In the genomic region with DNA sequence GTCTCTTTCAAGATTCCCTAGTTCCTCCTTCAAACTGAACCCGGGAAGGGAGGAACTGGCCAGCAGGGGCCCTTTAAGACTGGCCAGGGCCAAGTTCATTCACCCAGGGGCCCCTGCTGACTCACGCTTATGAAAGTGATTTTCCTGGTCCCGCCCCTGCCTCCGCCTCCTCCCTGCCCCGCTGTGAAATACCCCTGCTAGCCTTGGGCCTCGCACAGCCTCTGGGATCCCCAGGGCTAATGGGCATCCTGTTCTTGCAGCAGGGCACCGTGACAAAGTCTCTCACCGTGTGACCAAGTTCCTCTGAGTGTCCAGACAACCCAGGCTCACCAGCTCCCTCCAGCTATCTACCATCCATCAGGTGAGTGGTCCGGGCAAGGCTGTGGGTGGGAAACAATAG, we compare ENCODE assay signal across 8 mouse cellular contexts. TPM values are rescaled to one million over a fixed set of nuclear protein-coding genes. Genes with fewer than 3 reads are reported as not detected.
DNase-seq lines count a peak whose midpoint lies in the region; ATAC-seq and TF ChIP-seq lines count a peak whose summit lies in the region.

No protein-coding gene starts in this region.

- POLR2A ChIA-PET in Patski (lab: Charles Lee) = interaction anchor here (0.7 to 2.2 kb wide), 5 partner anchors 8 to 24 kb away, joined by 3 to 14 read pairs (median 4); no protein-coding TSS in a partner anchor

- H3K9ac ChIP-seq in liver, embryonic 14.5 days (replicated peaks) = no peak overlapping the region

- TF ChIP-seq POLR2A in embryonic fibroblast, embryonic 13.5 days (IDR thresholded peaks at IDR 0.05; ENCODE audit: low read depth, low read length) = peak; percentile 100

- H3K36me3 ChIP-seq in liver, embryonic 14.5 days (replicated peaks; ENCODE audit: control insufficient read depth, insufficient read depth, low read depth) = no peaks in the 10 kb centered on the region

- no peaks in the 10 kb centered on the region for H3K27me3 ChIP-seq in Patski
- H3K27me3 ChIP-seq in liver, embryonic 14.5 days (ENCODE audit: control insufficient read depth, insufficient read depth, low read length) = no peaks in the 10 kb centered on the region

- TF ChIP-seq EP300 in liver, embryonic 14.5 days (IDR thresholded peaks at IDR 0.05; ENCODE audit: low read depth) = no peak

- H3K4me3 ChIP-seq in embryonic fibroblast, embryonic 13.5 days (ENCODE audit: insufficient read depth, low read length) = peak overlapping the region; percentile 32
- H3K4me3 ChIP-seq in liver, embryonic 14.5 days (ENCODE audit: insufficient read depth in 1 of 2, low read depth in 2 of 2, low read length in 2 of 2) = peak overlapping the region; percentile 50 to 58

- H3K27ac ChIP-seq in embryonic fibroblast, embryonic 13.5 days (ENCODE audit: insufficient read depth, low read length) = no peak overlapping the region
- no peak overlapping the region for H3K27ac ChIP-seq in liver, embryonic 14.5 days

- no peaks in the 10 kb centered on the region for H3K9me3 ChIP-seq in liver, embryonic 14.5 days (ENCODE audit: control insufficient read depth, low read length)

- no peak for TF ChIP-seq CTCF in Patski (IDR thresholded peaks at IDR 0.05)
- no peak for TF ChIP-seq CTCF in embryonic fibroblast, embryonic 13.5 days (IDR thresholded peaks at IDR 0.05; ENCODE audit: borderline replicate concordance, insufficient read depth, low read length)
- no peak for TF ChIP-seq CTCF in liver, embryonic 14.5 days (IDR thresholded peaks at IDR 0.05; ENCODE audit: low read depth)

- peak overlapping the region; percentile 42; the same call in 1 of the 2 replicates for H3K4me2 ChIP-seq in liver, embryonic 14.5 days (ENCODE audit: low read depth)

- DNase-seq in Patski (ENCODE audit: low read depth, low spot score) = peak; percentile 58
- DNase-seq in induced T-regulatory cell, adult 2 months (ENCODE audit: low read depth) = peak; percentile 62
- no peak for DNase-seq in liver, embryonic 14.5 days (ENCODE audit: low read depth in 3 of 3, low spot score in 3 of 3)
- DNase-seq in spleen, adult 18-20 months = peak; percentile 58 to 63
- no peak for DNase-seq in thymus, postnatal 4 days
- DNase-seq in embryo, embryonic 10.5 days (ENCODE audit: low spot score) = no peak
- DNase-seq in thymus, postnatal 10 days (ENCODE audit: low spot score in 2 of 2) = no peak

- H3K4me1 ChIP-seq in embryonic fibroblast, embryonic 13.5 days (ENCODE audit: control insufficient read depth, insufficient read depth, low read length) = no peaks in the 10 kb centered on the region
- H3K4me1 ChIP-seq in liver, embryonic 14.5 days (replicated peaks; ENCODE audit: control insufficient read depth in 2 of 2, insufficient read depth in 2 of 2, low read length in 1 of 2) = peaks cover 0 to 8% of the 10 kb centered on the region in 2 experiments; a peak in 2 of 4 replicates

- peak; percentile 79 for ATAC-seq in Patski
- ATAC-seq in liver, embryonic 14.5 days (ENCODE audit: insufficient read depth) = peak; percentile 53

- in situ Hi-C loops in Patski (cut with MboI; ENCODE audit: low pct_unique_long_range_greater_than_20kb) = no loop called here

- WGBS in liver, embryonic 14.5 days (ENCODE audit: insufficient replicate concordance) = 6% methylated on average over 9 of the region's 9 CpGs

- CTCF ChIA-PET in Patski (lab: Charles Lee) = interaction anchor here (1.2 to 2.9 kb wide), 3 partner anchors 13 to 24 kb away, joined by 3 to 17 read pairs (median 3); no protein-coding TSS in a partner anchor

RNA-seq across cellular contexts. Expression of gene Osgin1, which starts 3.0 kb away (rescaled TPM):
- 20.4 TPM for polyA plus RNA-seq in Patski (2021)
- 2.6 and 4.5 TPM in 2 replicates for polyA plus RNA-seq in embryonic fibroblast, embryonic 13.5 days (2011; ENCODE audit: insufficient read length, low read depth, missing spikeins)
- 18.8 and 23.0 TPM in 2 replicates for polyA plus RNA-seq in liver, embryonic 14.5 days (2012; rRNA removed)
- 16.0 and 17.0 TPM in 2 replicates for polyA plus RNA-seq in liver, embryonic 14.5 days (2014; fragmentation: Nextera tagmentation; extraction: Ambion mirVana)

RNA-seq across cellular contexts. Expression of gene Necab2, which starts 9.6 kb away (rescaled TPM):
- polyA plus RNA-seq in Patski (2021) = 0.14 TPM
- 0.30 TPM in 1 of 2 replicates, not detected in the other for polyA plus RNA-seq in embryonic fibroblast, embryonic 13.5 days (2011; ENCODE audit: insufficient read length, low read depth, missing spikeins)
- 0.06 and 0.14 TPM in 2 replicates for polyA plus RNA-seq in liver, embryonic 14.5 days (2012; rRNA removed)
- polyA plus RNA-seq in liver, embryonic 14.5 days (2014; fragmentation: Nextera tagmentation; extraction: Ambion mirVana) = not detected in 2 replicates

RNA-seq across cellular contexts. Expression of gene Mlycd, which starts 42.3 kb away (rescaled TPM):
- 25.7 TPM for polyA plus RNA-seq in Patski (2021)
- polyA plus RNA-seq in embryonic fibroblast, embryonic 13.5 days (2011; ENCODE audit: insufficient read length, low read depth, missing spikeins) = 5.6 and 7.1 TPM in 2 replicates
- polyA plus RNA-seq in liver, embryonic 14.5 days (2012; rRNA removed) = 6.0 and 6.4 TPM in 2 replicates
- polyA plus RNA-seq in liver, embryonic 14.5 days (2014; fragmentation: Nextera tagmentation; extraction: Ambion mirVana) = 8.1 and 9.6 TPM in 2 replicates

Comparison
In these comparisons a context has a peak if more than half of its experiments do, and no peak if none do; other contexts are left out.
1. DNase-seq: peak in Patski (single experiment), induced T-regulatory cell, adult 2 months (single experiment) and spleen, adult 18-20 months (2 of 2); none in liver, embryonic 14.5 days (0 of 3), thymus, postnatal 4 days (single experiment), embryo, embryonic 10.5 days (single experiment) and thymus, postnatal 10 days (0 of 2).